Mouse (Mus musculus) cerebellum, adult 2 months (tissue): Measurements from ENCODE around the gene Trip12.

Experiments used
- CTCF ChIP-seq: fragments of 200-500 bp; IDR thresholded peaks from 2 replicates; pipeline ENCODE4 v1.5.1; 2011; ENCODE audit warnings: low read depth, mild to moderate bottlenecking, control low read depth, low read length, moderate library complexity, borderline replicate concordance; ENCODE audit not compliant: insufficient read depth
- POLR2A ChIP-seq: fragments of 200-500 bp; IDR thresholded peaks from 2 replicates; pipeline ENCODE4 v1.6.1; 2011; ENCODE audit warnings: low read length, control low read depth, borderline replicate concordance; ENCODE audit not compliant: insufficient read depth

- TF ChIP-seq POLR2A = no peak
- no peak for TF ChIP-seq CTCF
Measured at GRCm38 (mm10) chr1:84795335-84795734, 45.0 kb downstream of the Trip12 start.
